Mouse (Mus musculus) cerebellum, adult 2 months (tissue): ENCODE measurements around the gene Ranbp1.

Experiments
- CTCF ChIP-seq: fragments of 200-500 bp; IDR thresholded peaks from 2 replicates; pipeline ENCODE4 v1.5.1; 2011; ENCODE audit warnings: low read depth, mild to moderate bottlenecking, control low read depth, low read length, moderate library complexity, borderline replicate concordance; ENCODE audit not compliant: insufficient read depth
- POLR2A ChIP-seq: fragments of 200-500 bp; IDR thresholded peaks from 2 replicates; pipeline ENCODE4 v1.6.1; 2011; ENCODE audit warnings: low read length, control low read depth, borderline replicate concordance; ENCODE audit not compliant: insufficient read depth

DNA sequence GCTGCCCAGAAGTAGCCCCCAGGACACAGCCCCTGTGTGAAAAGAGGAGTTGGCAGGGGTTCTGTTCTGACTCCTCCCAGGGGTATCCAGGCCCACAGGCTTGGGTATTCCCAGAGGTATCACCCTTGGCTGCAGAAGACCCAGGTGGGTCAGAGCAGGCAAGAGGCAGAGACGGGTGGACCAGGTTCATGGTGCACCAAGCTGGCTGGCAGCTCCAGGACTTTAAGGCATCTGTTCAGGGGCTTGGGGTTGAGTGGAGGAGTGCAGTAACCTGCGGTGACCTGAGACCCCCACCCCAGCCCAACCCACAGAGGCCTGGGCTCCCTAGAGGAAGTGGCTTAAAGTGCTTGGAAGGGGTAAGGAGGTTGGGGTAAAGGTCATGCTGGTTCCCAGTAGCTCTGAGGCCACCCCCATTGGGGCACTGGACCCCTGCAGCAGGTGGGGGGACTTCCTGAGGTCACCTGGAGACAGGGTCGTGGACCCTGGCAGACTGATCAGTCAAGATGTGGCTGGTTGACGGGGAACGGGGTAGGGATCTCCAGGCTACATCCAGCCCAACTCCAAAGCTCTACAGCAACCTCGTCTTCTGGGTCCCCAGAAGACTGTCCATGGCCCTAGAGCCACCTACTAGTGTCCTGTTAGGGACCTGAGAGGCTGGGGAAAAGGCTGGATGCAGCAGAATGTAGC lies 27.5 kb downstream of the Ranbp1 start:
- TF ChIP-seq POLR2A (no peak), CTCF (no peak)
